In the genomic region with DNA sequence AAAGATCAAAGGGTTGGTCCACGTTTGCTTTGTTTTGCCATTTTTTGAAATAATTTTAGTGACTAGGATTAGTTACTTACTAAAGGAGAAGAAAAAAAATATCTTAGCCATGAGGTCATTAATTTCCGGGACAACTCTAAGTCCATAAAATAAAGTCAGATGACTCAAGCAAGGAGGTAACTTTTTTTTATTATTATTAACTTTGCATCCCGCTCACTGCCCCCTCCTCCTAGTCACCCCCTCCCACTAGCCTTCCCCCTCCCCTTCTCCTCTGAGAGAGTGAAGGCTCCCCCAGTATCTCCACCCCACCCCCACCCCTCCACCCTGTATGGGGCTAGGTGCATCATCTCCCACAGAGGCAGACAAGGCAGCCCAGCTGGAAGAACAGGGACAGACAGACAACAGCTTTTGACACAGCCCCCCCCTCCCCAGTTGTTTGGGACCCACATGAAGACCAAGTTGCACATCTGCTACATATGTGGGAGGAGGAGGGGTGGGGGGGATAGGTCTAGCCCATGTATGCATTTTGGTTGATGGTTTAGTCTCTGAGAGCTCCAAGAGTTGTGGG, we compare ENCODE assay signal across 11 mouse cellular contexts. TPM values are rescaled to one million over a fixed set of nuclear protein-coding genes. Genes with fewer than 3 reads are reported as not detected.
A peak's percentile ranks its signal among the peaks of the same experiment; 100 is the strongest.
DNase-seq lines count a peak whose midpoint lies in the region; ATAC-seq and TF ChIP-seq lines count a peak whose summit lies in the region.
"Had no signal": no experiment of that assay in that cellular context is flagged by ENCODE, and none has a peak within 500 bp of the region (broad histone marks: within the 10 kb centered on the region; RNA-seq: fewer than 3 reads in every experiment).

No protein-coding gene starts in this region.

- WGBS in heart, embryonic 11.5 days (ENCODE audit: insufficient replicate concordance): 54% methylated on average over 3 of the region's 3 CpGs
- 82% methylated on average over 3 of the region's 3 CpGs for WGBS in midbrain, embryonic 12.5 days
- WGBS in midbrain, embryonic 11.5 days: 78% methylated on average over 3 of the region's 3 CpGs
- 39% methylated on average over 3 of the region's 3 CpGs for WGBS in heart, postnatal 0 days
- WGBS in stomach, embryonic 14.5 days: 32% methylated on average over 3 of the region's 3 CpGs

- H3K9me3 ChIP-seq in heart, embryonic 11.5 days (replicated peaks; ENCODE audit: control insufficient read depth, low read length): no peaks in the 10 kb centered on the region
- no peaks in the 10 kb centered on the region for H3K9me3 ChIP-seq in midbrain, embryonic 12.5 days
- H3K9me3 ChIP-seq in midbrain, embryonic 11.5 days (ENCODE audit: control insufficient read depth, low read length): no peaks in the 10 kb centered on the region
- no peaks in the 10 kb centered on the region for H3K9me3 ChIP-seq in heart, postnatal 0 days (replicated peaks; ENCODE audit: control insufficient read depth, low read length)
- H3K9me3 ChIP-seq in stomach, embryonic 14.5 days (ENCODE audit: control insufficient read depth, low read depth, low read length): no peaks in the 10 kb centered on the region
- H3K9me3 ChIP-seq: neural tube, embryonic 13.5 days had no signal

- no peak for ATAC-seq in heart, embryonic 11.5 days (replicated peaks; ENCODE audit: insufficient number of reproducible peaks, low FRiP score, low TSS enrichment)
- no peak for ATAC-seq in midbrain, embryonic 12.5 days (ENCODE audit: low FRiP score, low read depth)
- no peak for ATAC-seq in midbrain, embryonic 11.5 days (ENCODE audit: low FRiP score)
- no peak for ATAC-seq in heart, postnatal 0 days (ENCODE audit: insufficient read depth, low read depth)
- no peak for ATAC-seq in stomach, embryonic 14.5 days (ENCODE audit: insufficient number of reproducible peaks, insufficient read depth, low FRiP score, low read depth)

- no peak overlapping the region for H3K4me3 ChIP-seq in heart, embryonic 11.5 days (ENCODE audit: low read depth, low read length)
- H3K4me3 ChIP-seq in midbrain, embryonic 12.5 days: no peak overlapping the region
- H3K4me3 ChIP-seq in midbrain, embryonic 11.5 days (ENCODE audit: low read depth, low read length): no peak overlapping the region
- H3K4me3 ChIP-seq in heart, postnatal 0 days (ENCODE audit: low read depth, low read length): no peak overlapping the region
- H3K4me3 ChIP-seq in stomach, embryonic 14.5 days (ENCODE audit: low read depth, low read length): no peak overlapping the region
- H3K4me3 ChIP-seq: neural tube, embryonic 13.5 days had no signal

- TF ChIP-seq EP300 in heart, postnatal 0 days (IDR thresholded peaks at IDR 0.05; ENCODE audit: low read depth): no peak

- no peak for DNase-seq in heart, adult 8-10 months (ENCODE audit: low spot score)
- DNase-seq in midbrain, embryonic 11.5 days (ENCODE audit: low spot score, missing footprints): no peak
- peak; percentile 36 for DNase-seq in heart, postnatal 0 days (ENCODE audit: low spot score)
- DNase-seq in left cerebral cortex, adult 9 months (ENCODE audit: low spot score in 2 of 2): no peak
- DNase-seq in gastrocnemius, postnatal 4 days (ENCODE audit: low spot score in 2 of 2): no peak
- DNase-seq: gastrocnemius, postnatal 10 days; layer of hippocampus, adult 9-11 months had no signal

- H3K4me1 ChIP-seq in heart, embryonic 11.5 days (ENCODE audit: control insufficient read depth, insufficient read depth, low read length): peaks cover 47% of the 10 kb centered on the region
- peaks cover 13% of the 10 kb centered on the region for H3K4me1 ChIP-seq in midbrain, embryonic 12.5 days
- peaks cover 7% of the 10 kb centered on the region for H3K4me1 ChIP-seq in midbrain, embryonic 11.5 days (ENCODE audit: control insufficient read depth, insufficient read depth, low read length)
- peaks cover 30% of the 10 kb centered on the region for H3K4me1 ChIP-seq in heart, postnatal 0 days (ENCODE audit: control insufficient read depth, insufficient read depth)
- peaks cover 25% of the 10 kb centered on the region for H3K4me1 ChIP-seq in stomach, embryonic 14.5 days (ENCODE audit: control insufficient read depth, insufficient read depth, low read length)

- no peaks in the 10 kb centered on the region for H3K27me3 ChIP-seq in heart, embryonic 11.5 days (ENCODE audit: control insufficient read depth, insufficient read depth, low read length)
- H3K27me3 ChIP-seq in midbrain, embryonic 12.5 days: no peaks in the 10 kb centered on the region
- H3K27me3 ChIP-seq in midbrain, embryonic 11.5 days (ENCODE audit: control insufficient read depth, insufficient read depth, low read length): no peaks in the 10 kb centered on the region
- no peaks in the 10 kb centered on the region for H3K27me3 ChIP-seq in heart, postnatal 0 days (ENCODE audit: control insufficient read depth, insufficient read depth, low read length)
- no peaks in the 10 kb centered on the region for H3K27me3 ChIP-seq in stomach, embryonic 14.5 days (ENCODE audit: control insufficient read depth, insufficient read depth, low read length)
- H3K27me3 ChIP-seq: neural tube, embryonic 13.5 days had no signal

- peak overlapping the region; percentile 59 for H3K4me2 ChIP-seq in heart, embryonic 11.5 days
- no peak overlapping the region for H3K4me2 ChIP-seq in midbrain, embryonic 12.5 days (replicated peaks)
- no peak overlapping the region for H3K4me2 ChIP-seq in midbrain, embryonic 11.5 days
- H3K4me2 ChIP-seq in heart, postnatal 0 days (ENCODE audit: low read depth, low read length): peak overlapping the region; percentile 36; the same call in 1 of the 2 replicates
- peak overlapping the region; percentile 32 for H3K4me2 ChIP-seq in stomach, embryonic 14.5 days (replicated peaks; ENCODE audit: low read depth, low read length)
- H3K4me2 ChIP-seq: neural tube, embryonic 13.5 days had no signal

- no peak for TF ChIP-seq CTCF in heart, postnatal 0 days (IDR thresholded peaks at IDR 0.05; ENCODE audit: low read depth)

- peak overlapping the region; percentile 56; the same call in 1 of the 2 replicates for H3K9ac ChIP-seq in heart, embryonic 11.5 days (ENCODE audit: low read depth, low read length)
- no peak overlapping the region for H3K9ac ChIP-seq in midbrain, embryonic 12.5 days (replicated peaks)
- no peak overlapping the region for H3K9ac ChIP-seq in midbrain, embryonic 11.5 days (ENCODE audit: low read length)
- no peak overlapping the region for H3K9ac ChIP-seq in heart, postnatal 0 days (replicated peaks; ENCODE audit: low read depth, low read length)
- H3K9ac ChIP-seq in stomach, embryonic 14.5 days (replicated peaks; ENCODE audit: low read depth, low read length): no peak overlapping the region

- peak overlapping the region; percentile 67 for H3K27ac ChIP-seq in heart, embryonic 11.5 days (ENCODE audit: low read depth, low read length)
- 0 out of 2 replicates have a peak overlapping the region, but pooled peaks have one; percentile 35 for H3K27ac ChIP-seq in midbrain, embryonic 12.5 days (replicated peaks)
- H3K27ac ChIP-seq in midbrain, embryonic 11.5 days (ENCODE audit: low read depth, low read length): no peak overlapping the region
- peak overlapping the region; percentile 70 for H3K27ac ChIP-seq in heart, postnatal 0 days (ENCODE audit: low read depth)
- peak overlapping the region; percentile 29; the same call in 1 of the 2 replicates for H3K27ac ChIP-seq in stomach, embryonic 14.5 days (ENCODE audit: low read length)
- H3K27ac ChIP-seq: neural tube, embryonic 13.5 days had no signal

- no peaks in the 10 kb centered on the region for H3K36me3 ChIP-seq in heart, embryonic 11.5 days (ENCODE audit: control insufficient read depth, insufficient read depth, low read length)
- H3K36me3 ChIP-seq in midbrain, embryonic 12.5 days: no peaks in the 10 kb centered on the region
- H3K36me3 ChIP-seq in midbrain, embryonic 11.5 days (ENCODE audit: control insufficient read depth, insufficient read depth, low read length): no peaks in the 10 kb centered on the region
- H3K36me3 ChIP-seq in heart, postnatal 0 days (replicated peaks; ENCODE audit: control insufficient read depth, insufficient read depth, low read length): no peaks in the 10 kb centered on the region
- H3K36me3 ChIP-seq in stomach, embryonic 14.5 days (ENCODE audit: control insufficient read depth, insufficient read depth, low read length): no peaks in the 10 kb centered on the region
- H3K36me3 ChIP-seq: neural tube, embryonic 13.5 days had no signal

RNA-seq across cellular contexts. Expression of a gene that starts 15.0 kb away (rescaled TPM):
- polyA plus RNA-seq in heart, embryonic 11.5 days (2014; fragmentation: Nextera tagmentation; extraction: Ambion mirVana): 12.9 and 13.8 TPM in 2 replicates
- total RNA-seq in heart, adult 8-10 months (2022): 1 to 10 TPM; 6.1 to 8.4 (median 6.3) TPM
- 28.3 and 28.9 TPM in 2 replicates for polyA plus RNA-seq in midbrain, embryonic 12.5 days (2016; fragmentation: Nextera tagmentation; extraction: Ambion mirVana)
- 19.3 and 19.7 TPM in 2 replicates for polyA plus RNA-seq in midbrain, embryonic 11.5 days (2014; fragmentation: Nextera tagmentation; extraction: Ambion mirVana)
- total RNA-seq in heart, postnatal 0 days (2014; rRNA removed; ENCODE audit: low replicate concordance): 1.1 and 3.9 TPM in 2 replicates
- polyA plus RNA-seq in heart, postnatal 0 days (2015; fragmentation: Nextera tagmentation; extraction: Ambion mirVana): 5.8 and 7.5 TPM in 2 replicates
- 22.0 and 24.8 TPM in 2 replicates for polyA plus RNA-seq in stomach, embryonic 14.5 days (2014; fragmentation: Nextera tagmentation; extraction: Ambion mirVana)
- total RNA-seq in gastrocnemius, postnatal 4 days (2021): 10 to 100 TPM; 13.7 to 14.7 TPM

RNA-seq across cellular contexts. Expression of a gene that starts 19.1 kb away (rescaled TPM):
- polyA plus RNA-seq in heart, embryonic 11.5 days (2014; fragmentation: Nextera tagmentation; extraction: Ambion mirVana): 36.8 and 37.1 TPM in 2 replicates
- 100 to 1,000 TPM in 1 of 4 experiments, 10 to 100 TPM in 3; 75.9 to 101 (median 94.1) TPM for total RNA-seq in heart, adult 8-10 months (2022)
- 116 and 118 TPM in 2 replicates for polyA plus RNA-seq in midbrain, embryonic 12.5 days (2016; fragmentation: Nextera tagmentation; extraction: Ambion mirVana)
- polyA plus RNA-seq in midbrain, embryonic 11.5 days (2014; fragmentation: Nextera tagmentation; extraction: Ambion mirVana): 49.0 and 50.3 TPM in 2 replicates
- 31.9 and 50.1 TPM in 2 replicates for total RNA-seq in heart, postnatal 0 days (2014; rRNA removed; ENCODE audit: low replicate concordance)
- 36.9 and 38.2 TPM in 2 replicates for polyA plus RNA-seq in heart, postnatal 0 days (2015; fragmentation: Nextera tagmentation; extraction: Ambion mirVana)
- polyA plus RNA-seq in stomach, embryonic 14.5 days (2014; fragmentation: Nextera tagmentation; extraction: Ambion mirVana): 41.0 and 47.6 TPM in 2 replicates
- total RNA-seq in gastrocnemius, postnatal 4 days (2021): 10 to 100 TPM; 52.7 to 54.7 TPM

Comparison
In these comparisons a context has a peak if more than half of its experiments do, and no peak if none do; other contexts are left out.
1. H3K4me2 ChIP-seq: peak in heart, embryonic 11.5 days (single experiment), heart, postnatal 0 days (single experiment) and stomach, embryonic 14.5 days (single experiment); none in midbrain, embryonic 12.5 days (single experiment) and midbrain, embryonic 11.5 days (single experiment).